Mouse (Mus musculus): ENCODE measurements around the gene Ccnc.

DNA sequence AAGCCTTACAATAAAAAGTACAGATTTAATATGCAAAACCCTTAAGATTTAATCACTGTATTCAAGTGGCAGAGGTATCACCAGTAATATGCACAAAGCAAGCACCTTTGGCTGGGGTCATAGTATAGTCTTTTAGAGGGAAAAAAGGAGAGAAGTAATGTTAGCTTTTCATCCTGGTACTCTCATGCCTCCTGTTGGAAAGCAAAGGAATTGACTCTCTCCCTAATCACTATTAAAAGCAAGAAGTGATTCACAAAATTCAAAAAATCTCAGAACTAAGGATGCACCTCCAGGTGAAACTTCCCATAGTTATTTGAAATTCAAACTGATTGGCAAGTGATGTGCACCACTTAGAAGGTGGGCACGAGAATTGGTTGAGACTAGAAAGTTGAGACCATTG lies 22.5 kb upstream of the Ccnc start:
- no peak for TF ChIP-seq POLR2A (IDR thresholded peaks at IDR 0.05; ENCODE audit: borderline replicate concordance, low read depth, low read length)
- no peak for TF ChIP-seq CTCF (IDR thresholded peaks at IDR 0.05; ENCODE audit: low read depth, low read length)

Measured in bone marrow macrophage, adult 2 months (primary cell).